Mouse (Mus musculus) testis, postnatal 10 days (tissue): ENCODE results near the gene Fam71d.

Source experiments
- DNase-seq: peaks from one replicate; pipeline ENCODE4 v3.0.0; 2021; ENCODE audit warnings: low spot score

The Fam71d gene

GRCm38 (mm10) chr12:78773211-78773610 lies 81.9 kb downstream of the Fam71d start:
- no peak for DNase-seq

DNA sequence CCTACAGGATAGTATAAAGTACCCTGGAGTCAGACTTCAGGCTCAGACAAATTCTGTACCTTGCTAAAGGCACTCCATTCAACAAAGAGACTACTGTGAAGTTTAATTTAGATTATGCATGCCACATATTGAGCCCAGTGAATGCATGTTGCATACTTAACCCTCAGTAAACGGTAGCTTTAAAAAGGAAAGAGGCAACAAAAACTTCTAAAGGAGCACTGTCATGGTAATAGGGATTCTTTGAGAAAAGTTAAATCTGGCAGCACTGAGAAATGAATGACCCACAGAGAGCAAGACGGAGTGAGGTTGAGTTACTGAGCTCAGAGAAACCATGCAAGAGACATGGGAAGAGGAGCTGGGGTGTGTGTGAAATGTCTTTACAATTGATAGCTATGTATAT lies 86.6 kb downstream of the Fam71d start:
- DNase-seq: no peak

DNA sequence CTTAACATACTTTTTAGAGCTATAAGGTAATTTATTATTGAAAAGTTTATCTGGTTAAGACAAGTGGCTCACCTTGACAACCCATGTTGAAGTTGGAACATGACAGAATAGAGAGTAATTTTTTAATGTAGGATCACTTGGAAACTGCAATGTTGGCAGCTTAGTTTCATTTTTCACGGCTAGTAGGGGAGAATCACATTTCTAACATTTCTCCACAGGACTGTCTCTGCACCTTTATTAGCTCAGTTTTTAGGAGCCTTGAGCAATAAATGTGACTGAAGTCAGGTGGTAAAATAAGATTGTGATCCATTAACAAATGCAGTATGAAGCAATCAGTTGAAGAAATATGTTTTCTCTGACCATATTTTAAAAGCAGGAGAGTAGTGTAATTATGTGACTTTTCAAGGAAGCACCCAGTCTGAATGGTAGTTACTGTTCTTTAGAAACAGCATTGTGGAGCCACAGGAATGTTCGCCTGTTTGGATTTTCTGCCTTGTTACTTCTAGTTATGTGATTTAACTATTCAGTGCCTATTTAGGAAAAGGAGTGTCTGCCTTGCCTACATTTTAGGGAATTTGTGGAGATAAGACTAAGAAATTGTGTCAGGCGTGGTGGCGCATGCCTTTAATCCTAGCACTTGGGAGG lies 87.2 kb downstream of the Fam71d start:
- DNase-seq: no peak
